Mouse (Mus musculus) olfactory bulb, adult 2 months (tissue): ENCODE results near the gene Hexim2.

Experiments used
- CTCF ChIP-seq: fragments of 200-500 bp; IDR thresholded peaks from 2 replicates; pipeline ENCODE4 v1.5.1; 2012; ENCODE audit warnings: low read depth, mild to moderate bottlenecking, low read length, moderate library complexity; ENCODE audit not compliant: insufficient read depth
- POLR2A ChIP-seq: fragments of 200-500 bp; IDR thresholded peaks from 2 replicates; pipeline ENCODE4 v1.6.1; 2012; ENCODE audit warnings: mild to moderate bottlenecking, low read depth, low read length, moderate library complexity; ENCODE audit not compliant: insufficient read depth

DNA sequence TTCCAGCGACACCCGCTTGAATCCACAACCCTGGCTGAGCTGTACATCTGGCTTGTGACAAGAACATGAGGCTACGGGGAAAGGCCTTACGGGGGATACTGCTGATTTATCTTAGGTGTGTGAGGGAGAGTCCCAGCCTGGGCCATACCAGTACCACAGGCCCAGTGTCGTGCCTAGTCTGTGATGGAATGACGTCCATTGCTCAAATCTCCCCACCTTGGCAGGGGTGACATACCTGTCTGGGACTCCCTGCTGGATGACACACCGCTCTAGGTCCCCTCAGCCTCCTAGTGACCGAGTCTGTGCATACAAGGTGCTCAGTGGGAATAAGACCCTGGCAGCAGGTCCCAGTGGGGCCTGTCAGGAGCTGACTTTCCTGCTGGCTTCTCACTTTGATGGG is 46.5 kb downstream of the Hexim2 start:
- no peak for TF ChIP-seq CTCF
- TF ChIP-seq POLR2A = no peak
